Mouse (Mus musculus) erythroblast, embryonic 14.5 days (primary cell): ENCODE results near the gene Krtap2-4.
"Not testable (repeated sequence)": the region's sequence is repeated elsewhere in the genome, so short reads cannot be mapped to it uniquely, and the experiment has no call there.

Source experiments
- GATA1 ChIP-seq: IDR thresholded peaks from 2 replicates; pipeline ENCODE4 v1.6.1; 2012; ENCODE audit warnings: low read length, inconsistent platforms, mixed read lengths
- TAL1 ChIP-seq: IDR thresholded peaks from 3 replicates; pipeline ENCODE4 v1.6.1; 2012; ENCODE audit warnings: low read length, inconsistent platforms, mixed read lengths

DNA sequence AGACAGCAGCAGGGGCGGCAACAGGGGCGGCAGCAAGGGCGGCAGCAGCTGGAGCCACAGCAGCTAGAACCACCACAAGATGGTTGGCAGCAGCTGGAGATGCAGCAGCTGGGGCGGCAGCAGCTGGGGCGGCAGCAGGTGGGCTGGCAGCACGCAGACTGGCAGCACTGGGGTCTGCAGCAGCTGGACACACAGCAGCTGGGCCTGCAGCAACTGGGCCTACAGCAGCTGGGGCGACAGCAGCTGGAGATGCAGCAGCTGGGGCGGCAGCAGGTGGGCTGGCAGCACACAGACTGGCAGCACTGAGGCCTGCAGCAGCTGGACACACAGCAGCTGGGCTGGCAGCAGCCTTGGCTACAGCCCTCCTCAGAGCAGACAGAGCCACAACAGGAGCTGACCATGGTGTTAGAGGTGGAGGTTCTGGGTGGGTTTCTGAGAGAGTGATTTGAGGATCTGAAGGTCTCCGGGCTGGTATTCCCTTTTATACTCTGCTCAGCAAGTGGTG lies 29.0 kb upstream of the Krtap2-4 start, which contains the start of gene Krtap4-7:
- TF ChIP-seq TAL1, GATA1: not testable (repeated sequence)
